Mouse (Mus musculus) bone marrow, adult 2 months (tissue): Measurements from ENCODE around the gene AF067061.
"Not testable (repeated sequence)": the region's sequence is repeated elsewhere in the genome, so short reads cannot be mapped to it uniquely, and the experiment has no call there.

ENCODE experiments used
- CTCF ChIP-seq: fragments of 200-500 bp; IDR thresholded peaks from 2 replicates; pipeline ENCODE4 v1.5.1; 2011; ENCODE audit warnings: low read length, control low read depth; ENCODE audit not compliant: control insufficient read depth, insufficient read depth
- POLR2A ChIP-seq: fragments of 200-500 bp; IDR thresholded peaks from 2 replicates; pipeline ENCODE4 v1.6.1; 2011; ENCODE audit warnings: low read depth, mild to moderate bottlenecking, control low read depth, low read length, borderline replicate concordance; ENCODE audit not compliant: control insufficient read depth

DNA sequence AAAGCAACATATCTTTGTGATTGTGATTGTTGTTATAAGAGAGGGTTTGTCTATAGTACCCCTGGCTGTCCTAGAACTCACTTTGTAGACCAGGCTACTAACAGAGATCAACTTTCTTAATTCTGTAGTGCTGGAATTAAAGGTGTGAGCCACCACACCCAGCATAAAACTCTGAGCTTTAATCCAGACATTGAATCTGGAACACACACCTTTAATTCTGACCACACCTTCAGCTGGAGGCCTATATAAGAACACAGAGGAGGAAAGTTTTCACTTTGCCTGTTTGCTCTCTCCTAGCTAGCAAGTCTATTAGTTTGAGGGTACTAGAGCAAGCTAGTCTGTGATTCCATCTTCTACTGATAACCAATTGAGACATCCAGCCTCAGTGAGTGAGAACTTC is 24.1 kb upstream of the AF067061 start, which contains the start of gene Gm21731:
- TF ChIP-seq POLR2A, CTCF: not testable (repeated sequence)
